Mouse (Mus musculus): ENCODE data around the gene Epb41. TPM values are rescaled to one million over a fixed set of nuclear protein-coding genes. Genes with fewer than 3 reads are reported as not detected.

Gene Epb41
- polyA plus RNA-seq, 1 experiment, result 34.0 TPM

GRCm38 (mm10) chr4:132095043-132095442 is 19.9 kb upstream of the Epb41 start:
- Histone ChIP-seq H3K4me1 (ENCODE audit: control insufficient read depth, insufficient read depth, low read length) (no peaks in the 10 kb centered on the region), H3K4me3 (ENCODE audit: insufficient read depth, low read length) (no peak overlapping the region), H3K27ac (ENCODE audit: insufficient read depth, low read length) (no peak overlapping the region)
- no peak for TF ChIP-seq CTCF (IDR thresholded peaks at IDR 0.05; ENCODE audit: borderline replicate concordance, insufficient read depth, low read length)
- no peak for TF ChIP-seq POLR2A (IDR thresholded peaks at IDR 0.05; ENCODE audit: low read depth, low read length)

- H3K4me3 ChIP-seq (ENCODE audit: insufficient read depth, low read length), result no peak overlapping the region
- TF ChIP-seq POLR2A (IDR thresholded peaks at IDR 0.05; ENCODE audit: low read depth, low read length), result no peak
- TF ChIP-seq CTCF (IDR thresholded peaks at IDR 0.05; ENCODE audit: borderline replicate concordance, insufficient read depth, low read length), result no peak
- H3K4me1 ChIP-seq (ENCODE audit: control insufficient read depth, insufficient read depth, low read length), result no peaks in the 10 kb centered on the region
- no peak overlapping the region for H3K27ac ChIP-seq (ENCODE audit: insufficient read depth, low read length)
Measured at GRCm38 (mm10) chr4:132093928-132094327, 18.8 kb upstream of the Epb41 start.

GRCm38 (mm10) chr4:132093136-132093535 is 18.0 kb upstream of the Epb41 start:
- Histone ChIP-seq H3K27ac (ENCODE audit: insufficient read depth, low read length) (no peak overlapping the region), H3K4me3 (ENCODE audit: insufficient read depth, low read length) (no peak overlapping the region), H3K4me1 (ENCODE audit: control insufficient read depth, insufficient read depth, low read length) (no peaks in the 10 kb centered on the region)
- no peak for TF ChIP-seq POLR2A (IDR thresholded peaks at IDR 0.05; ENCODE audit: low read depth, low read length)
- TF ChIP-seq CTCF (IDR thresholded peaks at IDR 0.05; ENCODE audit: borderline replicate concordance, insufficient read depth, low read length), result no peak

- Histone ChIP-seq H3K4me1 (ENCODE audit: control insufficient read depth, insufficient read depth, low read length) (no peaks in the 10 kb centered on the region), H3K4me3 (ENCODE audit: insufficient read depth, low read length) (no peak overlapping the region), H3K27ac (ENCODE audit: insufficient read depth, low read length) (no peak overlapping the region)
- TF ChIP-seq POLR2A (IDR thresholded peaks at IDR 0.05; ENCODE audit: low read depth, low read length), result no peak
- peak; percentile 82 for TF ChIP-seq CTCF (IDR thresholded peaks at IDR 0.05; ENCODE audit: borderline replicate concordance, insufficient read depth, low read length)
Measured at GRCm38 (mm10) chr4:132088921-132089320, 13.8 kb upstream of the Epb41 start.

- H3K27ac ChIP-seq (ENCODE audit: insufficient read depth, low read length), result no peak overlapping the region
- no peak overlapping the region for H3K4me3 ChIP-seq (ENCODE audit: insufficient read depth, low read length)
- H3K4me1 ChIP-seq (ENCODE audit: control insufficient read depth, insufficient read depth, low read length), result no peaks in the 10 kb centered on the region
- TF ChIP-seq CTCF (IDR thresholded peaks at IDR 0.05; ENCODE audit: borderline replicate concordance, insufficient read depth, low read length), result no peak
- TF ChIP-seq POLR2A (IDR thresholded peaks at IDR 0.05; ENCODE audit: low read depth, low read length), result no peak
Measured at GRCm38 (mm10) chr4:132085114-132085513, 10.0 kb upstream of the Epb41 start.

GRCm38 (mm10) chr4:132080492-132080983 is 5.4 kb upstream of the Epb41 start:
- no peak overlapping the region for H3K4me3 ChIP-seq (ENCODE audit: insufficient read depth, low read length)
- TF ChIP-seq CTCF (IDR thresholded peaks at IDR 0.05; ENCODE audit: borderline replicate concordance, insufficient read depth, low read length), result no peak
- TF ChIP-seq POLR2A (IDR thresholded peaks at IDR 0.05; ENCODE audit: low read depth, low read length), result no peak
- 0 out of 2 replicates have a peak, but pooled peaks cover 3% of the 10 kb centered on the region for H3K4me1 ChIP-seq (ENCODE audit: control insufficient read depth, insufficient read depth, low read length)
- H3K27ac ChIP-seq (ENCODE audit: insufficient read depth, low read length), result no peak overlapping the region

GRCm38 (mm10) chr4:132079555-132080275 is 4.6 kb upstream of the Epb41 start:
- no peak overlapping the region for H3K27ac ChIP-seq (ENCODE audit: insufficient read depth, low read length)
- 0 out of 2 replicates have a peak, but pooled peaks cover 3% of the 10 kb centered on the region for H3K4me1 ChIP-seq (ENCODE audit: control insufficient read depth, insufficient read depth, low read length)
- H3K4me3 ChIP-seq (ENCODE audit: insufficient read depth, low read length), result no peak overlapping the region
- TF ChIP-seq POLR2A (IDR thresholded peaks at IDR 0.05; ENCODE audit: low read depth, low read length) (no peak), CTCF (IDR thresholded peaks at IDR 0.05; ENCODE audit: borderline replicate concordance, insufficient read depth, low read length) (peak; percentile 65; the same call in 1 of the 2 replicates)

GRCm38 (mm10) chr4:132078296-132078714 is 3.2 kb upstream of the Epb41 start:
- 0 out of 2 replicates have a peak, but pooled peaks cover 3% of the 10 kb centered on the region for H3K4me1 ChIP-seq (ENCODE audit: control insufficient read depth, insufficient read depth, low read length)
- TF ChIP-seq CTCF (IDR thresholded peaks at IDR 0.05; ENCODE audit: borderline replicate concordance, insufficient read depth, low read length) (no peak), POLR2A (IDR thresholded peaks at IDR 0.05; ENCODE audit: low read depth, low read length) (no peak)
- H3K27ac ChIP-seq (ENCODE audit: insufficient read depth, low read length), result peak overlapping the region; percentile 14; the same call in 1 of the 2 replicates
- no peak overlapping the region for H3K4me3 ChIP-seq (ENCODE audit: insufficient read depth, low read length)

GRCm38 (mm10) chr4:132077445-132077844 is 2.3 kb upstream of the Epb41 start:
- Histone ChIP-seq H3K4me1 (ENCODE audit: control insufficient read depth, insufficient read depth, low read length) (0 out of 2 replicates have a peak, but pooled peaks cover 3% of the 10 kb centered on the region), H3K4me3 (ENCODE audit: insufficient read depth, low read length) (no peak overlapping the region), H3K27ac (ENCODE audit: insufficient read depth, low read length) (no peak overlapping the region)
- TF ChIP-seq CTCF (IDR thresholded peaks at IDR 0.05; ENCODE audit: borderline replicate concordance, insufficient read depth, low read length) (no peak), POLR2A (IDR thresholded peaks at IDR 0.05; ENCODE audit: low read depth, low read length) (no peak)

Measured in embryonic fibroblast, embryonic 13.5 days (primary cell).